Mouse (Mus musculus) adrenal gland, adult (tissue): ENCODE measurements at regions not wholly inside any gene's neighbourhood (a gene's known extent, or its start where the extent isn't known, plus 50 kb on each side); places are given as distances from the start of the nearest gene placed in this dataset.

Experiments used
- DNase-seq, 2 experiments: peaks; one replicate each; pipeline ENCODE4 v3.0.0; 2022 to 2023; ENCODE audit warnings: low spot score in 1 of 2; ENCODE audit not compliant: inconsistent age in 2 of 2

- no peak for DNase-seq
Measured at GRCm38 (mm10) chr13:37683045-37683679, 95.0 kb upstream of the Rreb1 start.

GRCm38 (mm10) chr13:37685617-37686016 lies 92.6 kb upstream of the Rreb1 start:
- DNase-seq, result no peak

- DNase-seq, result no peak
Measured at GRCm38 (mm10) chr13:37686109-37686508, 92.1 kb upstream of the Rreb1 start.

- peak; percentile 26 to 86 for DNase-seq
Measured at GRCm38 (mm10) chr13:37689127-37689777, 88.9 kb upstream of the Rreb1 start.

- no peak for DNase-seq
Measured at GRCm38 (mm10) chr13:37691855-37692445, 86.2 kb upstream of the Rreb1 start.

- DNase-seq, result no peak
Measured at GRCm38 (mm10) chr13:37693617-37694016, 84.6 kb upstream of the Rreb1 start.

GRCm38 (mm10) chr13:37704475-37704874 lies 73.7 kb upstream of the Rreb1 start:
- DNase-seq, result no peak

GRCm38 (mm10) chr13:37705482-37705881 lies 72.7 kb upstream of the Rreb1 start:
- DNase-seq, result no peak

GRCm38 (mm10) chr13:37710913-37711312 lies 67.3 kb upstream of the Rreb1 start:
- DNase-seq, result peak in 1 of 2 experiments; percentile 60

GRCm38 (mm10) chr13:37712908-37713496 lies 65.2 kb upstream of the Rreb1 start:
- peak; percentile 36 to 77 for DNase-seq

- peak in 1 of 2 experiments; percentile 29 for DNase-seq
Measured at GRCm38 (mm10) chr13:37715058-37715712, 63.0 kb upstream of the Rreb1 start.

GRCm38 (mm10) chr13:37715770-37716693 lies 62.2 kb upstream of the Rreb1 start:
- no peak for DNase-seq

GRCm38 (mm10) chr13:37717793-37718192 lies 60.4 kb upstream of the Rreb1 start:
- no peak for DNase-seq

- no peak for DNase-seq
Measured at GRCm38 (mm10) chr13:37718364-37718763, 59.8 kb upstream of the Rreb1 start.
